Mouse (Mus musculus): ENCODE data around the gene Cdhr2.

GRCm38 (mm10) chr13:54683301-54683700, 18.0 kb upstream of the Cdhr2 start:
- TF ChIP-seq CTCF (IDR thresholded peaks at IDR 0.05) (no peak), EP300 (IDR thresholded peaks at IDR 0.05; ENCODE audit: insufficient read depth, low read depth, low read length) (no peak)

Measured in heart, adult 2 months (tissue).